In genomic region chr10:80972071-80972987, GRCm38 (mm10) we compare ENCODE assay signal across 10 mouse cellular contexts. TPM values are rescaled to one million over a fixed set of nuclear protein-coding genes. Genes with fewer than 3 reads are reported as not detected.
DNase-seq lines count a peak whose midpoint lies in the region; TF ChIP-seq lines count a peak whose summit lies in the region.
"Had no signal": no experiment of that assay in that cellular context is flagged by ENCODE, and none has a peak within 500 bp of the region (broad histone marks: within the 10 kb centered on the region; RNA-seq: fewer than 3 reads in every experiment).

No protein-coding gene starts in this region.

- H3K36me3 ChIP-seq in kidney, adult 2 months (ENCODE audit: control insufficient read depth, insufficient read depth, low read length): no peaks in the 10 kb centered on the region
- H3K36me3 ChIP-seq: embryonic facial prominence, embryonic 12.5 days had no signal

- peak; percentile 92 for DNase-seq in heart, adult 11 months
- DNase-seq in heart, postnatal 25 days (ENCODE audit: low spot score): no peak
- DNase-seq in Muller cell, postnatal 12 days (ENCODE audit: inconsistent ontology term): peak; percentile 67
- DNase-seq in cerebellum, postnatal 25 days: peak; percentile 87 to 89
- DNase-seq in kidney, adult 2 months: peak; percentile 80
- no peak for DNase-seq in thymus, postnatal 0 days (ENCODE audit: low spot score)
- no peak for DNase-seq in left cerebral cortex, adult 9 months (ENCODE audit: low spot score in 2 of 2)
- DNase-seq in T-cell, adult 2 months (ENCODE audit: low spot score): no peak

- 45% methylated on average over 11 of the region's 11 CpGs for WGBS in kidney, adult 2 months

- no peak overlapping the region for H3K27ac ChIP-seq in kidney, adult 2 months (ENCODE audit: insufficient read depth, low read depth, low read length)
- H3K27ac ChIP-seq: embryonic facial prominence, embryonic 12.5 days had no signal

- peaks cover 18% of the 10 kb centered on the region for H3K4me1 ChIP-seq in kidney, adult 2 months (ENCODE audit: control insufficient read depth, insufficient read depth, low read length)

- no peaks in the 10 kb centered on the region for H3K27me3 ChIP-seq in kidney, adult 2 months (replicated peaks; ENCODE audit: control insufficient read depth, insufficient read depth, low read length)
- H3K27me3 ChIP-seq: CH12.LX; embryonic facial prominence, embryonic 12.5 days had no signal

- no peak for TF ChIP-seq CTCF in kidney, adult 2 months (conservative IDR thresholded peaks at IDR 0.05; ENCODE audit: insufficient read depth, insufficient read length, low read depth, low read length)

- no peak overlapping the region for H3K4me3 ChIP-seq in kidney, adult 2 months (ENCODE audit: insufficient read depth, low read depth, low read length)
- H3K4me3 ChIP-seq: embryonic facial prominence, embryonic 12.5 days had no signal

- TF ChIP-seq POLR2A in kidney, adult 2 months (IDR thresholded peaks at IDR 0.05; ENCODE audit: low read depth, low read length): no peak

- intact Hi-C loops in heart, postnatal 25 days (cut with DNase I): no loop called here

RNA-seq across cellular contexts. Expression of gene Gng7, which starts 42.4 kb away (rescaled TPM):
- total RNA-seq in heart, postnatal 25 days (2021): under 1 TPM; 0.13 to 0.34 TPM
- 1.9 and 2.0 TPM in 2 replicates for polyA plus RNA-seq in kidney, adult 2 months (2012; rRNA removed)
- 1.5 and 1.8 TPM in 2 replicates for polyA plus RNA-seq in thymus, postnatal 0 days (2015; fragmentation: Nextera tagmentation; extraction: Ambion mirVana)

RNA-seq across cellular contexts. Expression of gene Gadd45b, which starts 42.5 kb away (rescaled TPM):
- total RNA-seq in heart, postnatal 25 days (2021): 10 to 100 TPM in 1 of 2 experiments, 1 to 10 TPM in 1; 8.2 to 14.1 TPM
- polyA plus RNA-seq in kidney, adult 2 months (2012; rRNA removed): 10.1 and 11.3 TPM in 2 replicates
- polyA plus RNA-seq in thymus, postnatal 0 days (2015; fragmentation: Nextera tagmentation; extraction: Ambion mirVana): 19.0 and 21.7 TPM in 2 replicates

RNA-seq across cellular contexts. Expression of gene Diras1, which starts 53.1 kb away (rescaled TPM):
- total RNA-seq in heart, postnatal 25 days (2021): not detected
- 0.04 and 0.25 TPM in 2 replicates for polyA plus RNA-seq in kidney, adult 2 months (2012; rRNA removed)
- 0.04 TPM in 1 of 2 replicates, not detected in the other for polyA plus RNA-seq in thymus, postnatal 0 days (2015; fragmentation: Nextera tagmentation; extraction: Ambion mirVana)
- total RNA-seq: CH12.LX had no signal

RNA-seq across cellular contexts. Expression of gene Lmnb2, which starts 54.3 kb away (rescaled TPM):
- 1 to 10 TPM; 4.6 to 5.6 TPM for total RNA-seq in heart, postnatal 25 days (2021)
- 8.5 and 10.1 TPM in 2 replicates for polyA plus RNA-seq in kidney, adult 2 months (2012; rRNA removed)
- 28.0 and 28.5 TPM in 2 replicates for polyA plus RNA-seq in thymus, postnatal 0 days (2015; fragmentation: Nextera tagmentation; extraction: Ambion mirVana)

Comparison
In these comparisons a context has a peak if more than half of its experiments do, and no peak if none do; other contexts are left out.
1. DNase-seq: peak in heart, adult 11 months (single experiment), Muller cell, postnatal 12 days (single experiment), cerebellum, postnatal 25 days (2 of 2) and kidney, adult 2 months (single experiment); none in heart, postnatal 25 days (single experiment), thymus, postnatal 0 days (single experiment), left cerebral cortex, adult 9 months (0 of 2) and T-cell, adult 2 months (single experiment).